ENCODE assay signal across 27 mouse cellular contexts in the genomic region with DNA sequence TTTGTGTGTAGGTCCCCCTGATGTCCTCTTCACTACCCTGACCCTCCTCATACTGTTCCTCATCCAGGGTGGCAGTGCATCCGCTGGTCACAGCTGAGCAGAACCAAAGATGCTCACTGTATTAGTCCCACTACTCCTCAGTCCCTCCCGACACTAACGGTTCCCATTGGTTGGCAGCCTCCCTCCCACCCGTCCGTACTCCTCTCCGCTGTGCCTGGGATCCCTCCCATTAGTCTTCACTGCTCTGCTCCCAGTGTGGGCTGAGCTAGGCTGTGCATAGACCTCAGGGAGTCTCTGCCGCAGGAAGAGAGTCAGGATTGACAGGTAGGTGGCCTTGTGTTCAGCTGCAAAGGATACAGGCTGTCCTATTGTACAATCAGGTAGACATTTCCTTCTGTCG. TPM values are rescaled to one million over a fixed set of nuclear protein-coding genes. Genes with fewer than 3 reads are reported as not detected.
DNase-seq lines count a peak whose midpoint lies in the region; ATAC-seq lines count a peak whose summit lies in the region.
"Had no signal": no experiment of that assay in that cellular context is flagged by ENCODE, and none has a peak within 500 bp of the region (broad histone marks: within the 10 kb centered on the region; RNA-seq: fewer than 3 reads in every experiment).

No protein-coding gene starts in this region.

- peaks cover 9% of the 10 kb centered on the region; the same call in 1 of the 2 replicates for H3K36me3 ChIP-seq in forebrain, embryonic 14.5 days (ENCODE audit: control insufficient read depth, insufficient read depth, low read length)
- peaks cover 11% of the 10 kb centered on the region for H3K36me3 ChIP-seq in forebrain, embryonic 10.5 days (replicated peaks)
- peaks cover 4% of the 10 kb centered on the region; the same call in 1 of the 2 replicates for H3K36me3 ChIP-seq in hindbrain, embryonic 15.5 days
- H3K36me3 ChIP-seq in hindbrain, embryonic 10.5 days: peaks cover 12% of the 10 kb centered on the region
- H3K36me3 ChIP-seq in midbrain, embryonic 16.5 days (ENCODE audit: control insufficient read depth, insufficient read depth, low read length): peaks cover 4% of the 10 kb centered on the region; the same call in 1 of the 2 replicates
- peaks cover 6% of the 10 kb centered on the region; the same call in 1 of the 2 replicates for H3K36me3 ChIP-seq in midbrain, embryonic 14.5 days (ENCODE audit: control insufficient read depth, insufficient read depth, low read length)

- 16% methylated on average over 8 of the region's 8 CpGs for WGBS in forebrain, embryonic 14.5 days
- WGBS in forebrain, embryonic 10.5 days: 26% methylated on average over 8 of the region's 8 CpGs
- 18% methylated on average over 8 of the region's 8 CpGs for WGBS in hindbrain, embryonic 15.5 days
- WGBS in hindbrain, embryonic 10.5 days: 22% methylated on average over 8 of the region's 8 CpGs
- WGBS in midbrain, embryonic 16.5 days: 21% methylated on average over 8 of the region's 8 CpGs
- WGBS in midbrain, embryonic 14.5 days: 19% methylated on average over 8 of the region's 8 CpGs

- H3K4me3 ChIP-seq in forebrain, embryonic 14.5 days (ENCODE audit: low read depth, low read length): no peak overlapping the region
- H3K4me3 ChIP-seq in forebrain, embryonic 10.5 days: no peak overlapping the region
- no peak overlapping the region for H3K4me3 ChIP-seq in hindbrain, embryonic 15.5 days
- no peak overlapping the region for H3K4me3 ChIP-seq in hindbrain, embryonic 10.5 days
- no peak overlapping the region for H3K4me3 ChIP-seq in midbrain, embryonic 16.5 days (ENCODE audit: low read depth, low read length)
- H3K4me3 ChIP-seq in midbrain, embryonic 14.5 days (replicated peaks; ENCODE audit: low read depth, low read length): no peak overlapping the region
- H3K4me3 ChIP-seq: embryonic facial prominence, embryonic 15.5 days; forebrain, embryonic 12.5 days; heart, embryonic 13.5 days had no signal

- H3K9ac ChIP-seq in forebrain, embryonic 14.5 days (ENCODE audit: low read length): no peak overlapping the region
- no peak overlapping the region for H3K9ac ChIP-seq in hindbrain, embryonic 15.5 days
- H3K9ac ChIP-seq in midbrain, embryonic 16.5 days (ENCODE audit: low read depth, low read length): no peak overlapping the region
- H3K9ac ChIP-seq in midbrain, embryonic 14.5 days (replicated peaks; ENCODE audit: low read length): no peak overlapping the region
- H3K9ac ChIP-seq: embryonic facial prominence, embryonic 15.5 days; forebrain, embryonic 12.5 days; heart, embryonic 13.5 days had no signal

- no peak overlapping the region for H3K4me2 ChIP-seq in forebrain, embryonic 14.5 days (ENCODE audit: low read length)
- no peak overlapping the region for H3K4me2 ChIP-seq in hindbrain, embryonic 15.5 days
- H3K4me2 ChIP-seq in midbrain, embryonic 16.5 days (ENCODE audit: low read length): no peak overlapping the region
- no peak overlapping the region for H3K4me2 ChIP-seq in midbrain, embryonic 14.5 days (ENCODE audit: low read length)
- H3K4me2 ChIP-seq: embryonic facial prominence, embryonic 15.5 days; forebrain, embryonic 12.5 days; heart, embryonic 13.5 days had no signal

- DNase-seq in forebrain, embryonic 14.5 days (ENCODE audit: low spot score): no peak
- no peak for DNase-seq in forebrain, embryonic 10.5 days (ENCODE audit: extremely low spot score, low spot score)
- no peak for DNase-seq in hindbrain, embryonic 10.5 days (ENCODE audit: low spot score)
- DNase-seq in midbrain, embryonic 14.5 days: no peak
- no peak for DNase-seq in cerebellum, postnatal 10 days
- DNase-seq: adrenal gland, adult 8-10 months; adrenal gland, postnatal 36 days; B cell, adult 2 months; cerebellum, adult 2 months; cerebellum, postnatal 14 days; embryo, embryonic 11 days; gastrocnemius, postnatal 36 days; heart, adult 11 months; heart, postnatal 36 days had no signal

- H3K27me3 ChIP-seq in forebrain, embryonic 14.5 days (replicated peaks; ENCODE audit: control insufficient read depth, insufficient read depth, low read length): no peaks in the 10 kb centered on the region
- peaks cover 29% of the 10 kb centered on the region for H3K27me3 ChIP-seq in forebrain, embryonic 10.5 days (ENCODE audit: poor library complexity, severe bottlenecking)
- H3K27me3 ChIP-seq in hindbrain, embryonic 15.5 days: no peaks in the 10 kb centered on the region; the same call in 1 of the 2 replicates
- H3K27me3 ChIP-seq in hindbrain, embryonic 10.5 days (ENCODE audit: insufficient read depth, poor library complexity, severe bottlenecking): peaks cover 34% of the 10 kb centered on the region
- H3K27me3 ChIP-seq in midbrain, embryonic 16.5 days (ENCODE audit: control insufficient read depth, insufficient read depth, low read depth, low read length): 0 out of 2 replicates have a peak, but pooled peaks cover 2% of the 10 kb centered on the region
- H3K27me3 ChIP-seq in midbrain, embryonic 14.5 days (ENCODE audit: control insufficient read depth, insufficient read depth, low read length): no peaks in the 10 kb centered on the region

- no peaks in the 10 kb centered on the region for H3K4me1 ChIP-seq in forebrain, embryonic 14.5 days (ENCODE audit: control insufficient read depth, insufficient read depth, low read length)
- H3K4me1 ChIP-seq in forebrain, embryonic 10.5 days: no peaks in the 10 kb centered on the region
- H3K4me1 ChIP-seq in hindbrain, embryonic 15.5 days (replicated peaks): peaks cover 6% of the 10 kb centered on the region
- peaks cover 4% of the 10 kb centered on the region; the same call in 1 of the 2 replicates for H3K4me1 ChIP-seq in hindbrain, embryonic 10.5 days (replicated peaks)
- H3K4me1 ChIP-seq in midbrain, embryonic 16.5 days (ENCODE audit: control insufficient read depth, insufficient read depth, low read length): no peaks in the 10 kb centered on the region
- H3K4me1 ChIP-seq in midbrain, embryonic 14.5 days (ENCODE audit: control insufficient read depth, insufficient read depth, low read length): no peaks in the 10 kb centered on the region
- H3K4me1 ChIP-seq: embryonic facial prominence, embryonic 15.5 days; forebrain, embryonic 12.5 days; heart, embryonic 13.5 days had no signal

- no peak overlapping the region for H3K27ac ChIP-seq in forebrain, embryonic 14.5 days (ENCODE audit: low read depth, low read length)
- no peak overlapping the region for H3K27ac ChIP-seq in forebrain, embryonic 10.5 days
- H3K27ac ChIP-seq in hindbrain, embryonic 15.5 days (replicated peaks): no peak overlapping the region
- no peak overlapping the region for H3K27ac ChIP-seq in hindbrain, embryonic 10.5 days
- no peak overlapping the region for H3K27ac ChIP-seq in midbrain, embryonic 16.5 days (ENCODE audit: low read length)
- no peak overlapping the region for H3K27ac ChIP-seq in midbrain, embryonic 14.5 days (replicated peaks; ENCODE audit: low read depth, low read length)
- H3K27ac ChIP-seq: embryonic facial prominence, embryonic 15.5 days; forebrain, embryonic 12.5 days; heart, embryonic 13.5 days had no signal

- H3K9me3 ChIP-seq in forebrain, embryonic 14.5 days (replicated peaks; ENCODE audit: control insufficient read depth, low read length): no peaks in the 10 kb centered on the region
- H3K9me3 ChIP-seq in forebrain, embryonic 10.5 days: no peaks in the 10 kb centered on the region
- H3K9me3 ChIP-seq in hindbrain, embryonic 15.5 days: no peaks in the 10 kb centered on the region
- no peaks in the 10 kb centered on the region for H3K9me3 ChIP-seq in hindbrain, embryonic 10.5 days
- H3K9me3 ChIP-seq in midbrain, embryonic 16.5 days (replicated peaks; ENCODE audit: control insufficient read depth, low read length, poor library complexity, severe bottlenecking): no peaks in the 10 kb centered on the region
- no peaks in the 10 kb centered on the region for H3K9me3 ChIP-seq in midbrain, embryonic 14.5 days (ENCODE audit: control insufficient read depth, low read length)
- H3K9me3 ChIP-seq: embryonic facial prominence, embryonic 15.5 days; forebrain, embryonic 12.5 days; G1E; heart, embryonic 13.5 days had no signal

- peak; percentile 12; the same call in 1 of the 2 replicates for ATAC-seq in forebrain, embryonic 14.5 days
- ATAC-seq in hindbrain, embryonic 15.5 days (ENCODE audit: low FRiP score, low read depth): 0 out of 2 replicates have a peak, but pooled peaks have one; percentile 42
- peak; percentile 51; the same call in 1 of the 2 replicates for ATAC-seq in midbrain, embryonic 16.5 days
- no peak for ATAC-seq in midbrain, embryonic 14.5 days (ENCODE audit: low FRiP score, low TSS enrichment)
- peak; percentile 28; the same call in 1 of the 2 replicates for ATAC-seq in erythroblast, adult 5-6 weeks (replicated peaks; ENCODE audit: low FRiP score, poor library complexity, severe bottlenecking)
- ATAC-seq: CD4-positive, CD25-positive, alpha-beta regulatory T cell, adult 4 months; inflammation-experienced regulatory T-cells, adult 6 months had no signal

RNA-seq across cellular contexts. Expression of a gene that starts 18.9 kb away (rescaled TPM):
- polyA plus RNA-seq in forebrain, embryonic 14.5 days (2014; fragmentation: Nextera tagmentation; extraction: Ambion mirVana): 5.2 and 8.3 TPM in 2 replicates
- 12.7 and 12.8 TPM in 2 replicates for polyA plus RNA-seq in forebrain, embryonic 10.5 days (2016; fragmentation: Nextera tagmentation; extraction: Ambion mirVana)
- polyA plus RNA-seq in hindbrain, embryonic 15.5 days (2015; fragmentation: Nextera tagmentation; extraction: Ambion mirVana): 13.8 and 15.4 TPM in 2 replicates
- 12.0 and 14.1 TPM in 2 replicates for polyA plus RNA-seq in hindbrain, embryonic 10.5 days (2016; fragmentation: Nextera tagmentation; extraction: Ambion mirVana)
- 13.9 and 14.5 TPM in 2 replicates for polyA plus RNA-seq in midbrain, embryonic 16.5 days (2015; fragmentation: Nextera tagmentation; extraction: Ambion mirVana)
- 8.6 and 8.7 TPM in 2 replicates for polyA plus RNA-seq in midbrain, embryonic 14.5 days (2014; fragmentation: Nextera tagmentation; extraction: Ambion mirVana)
- 0.38 and 2.3 TPM in 2 replicates for total RNA-seq in erythroblast, adult 5-6 weeks (2015; ENCODE audit: low replicate concordance)
- 0.77 and 2.0 TPM in 2 replicates for total RNA-seq in erythroblast, adult 5-6 weeks (2017; ENCODE audit: low replicate concordance)

RNA-seq across cellular contexts. Expression of a gene that starts 28.8 kb away (rescaled TPM):
- 0.09 TPM in 1 of 2 replicates, not detected in the other for polyA plus RNA-seq in forebrain, embryonic 14.5 days (2014; fragmentation: Nextera tagmentation; extraction: Ambion mirVana)
- 1.2 and 2.2 TPM in 2 replicates for polyA plus RNA-seq in forebrain, embryonic 10.5 days (2016; fragmentation: Nextera tagmentation; extraction: Ambion mirVana)
- 3.6 TPM in 2 replicates for polyA plus RNA-seq in hindbrain, embryonic 15.5 days (2015; fragmentation: Nextera tagmentation; extraction: Ambion mirVana)
- polyA plus RNA-seq in hindbrain, embryonic 10.5 days (2016; fragmentation: Nextera tagmentation; extraction: Ambion mirVana): 2.7 and 3.4 TPM in 2 replicates
- 1.5 and 1.9 TPM in 2 replicates for polyA plus RNA-seq in midbrain, embryonic 16.5 days (2015; fragmentation: Nextera tagmentation; extraction: Ambion mirVana)
- 2.7 and 4.0 TPM in 2 replicates for polyA plus RNA-seq in midbrain, embryonic 14.5 days (2014; fragmentation: Nextera tagmentation; extraction: Ambion mirVana)
- total RNA-seq in erythroblast, adult 5-6 weeks (2015; ENCODE audit: low replicate concordance): not detected in 2 replicates
- total RNA-seq in erythroblast, adult 5-6 weeks (2017; ENCODE audit: low replicate concordance): not detected in 2 replicates
- total RNA-seq: adrenal gland, postnatal 36 days; common myeloid progenitor, adult 5-6 weeks; gastrocnemius, adult 8-10 months; gastrocnemius, postnatal 36 days; heart, postnatal 36 days had no signal
- polyA plus RNA-seq: CD4-positive, CD25-positive, alpha-beta regulatory T cell, adult 4 months; G1E; heart, embryonic 13.5 days; heart, postnatal 0 days; inflammation-experienced regulatory T-cells, adult 6 months had no signal

RNA-seq across cellular contexts. Expression of a gene that starts 42.5 kb away (rescaled TPM):
- polyA plus RNA-seq in forebrain, embryonic 14.5 days (2014; fragmentation: Nextera tagmentation; extraction: Ambion mirVana): not detected in 2 replicates
- not detected in 2 replicates for polyA plus RNA-seq in forebrain, embryonic 10.5 days (2016; fragmentation: Nextera tagmentation; extraction: Ambion mirVana)
- 0.05 TPM in 1 of 2 replicates, not detected in the other for polyA plus RNA-seq in hindbrain, embryonic 15.5 days (2015; fragmentation: Nextera tagmentation; extraction: Ambion mirVana)
- polyA plus RNA-seq in hindbrain, embryonic 10.5 days (2016; fragmentation: Nextera tagmentation; extraction: Ambion mirVana): 0.09 TPM in 1 of 2 replicates, not detected in the other
- 0.08 and 0.09 TPM in 2 replicates for polyA plus RNA-seq in midbrain, embryonic 16.5 days (2015; fragmentation: Nextera tagmentation; extraction: Ambion mirVana)
- 0.32 TPM in 1 of 2 replicates, not detected in the other for polyA plus RNA-seq in midbrain, embryonic 14.5 days (2014; fragmentation: Nextera tagmentation; extraction: Ambion mirVana)
- not detected in 2 replicates for total RNA-seq in erythroblast, adult 5-6 weeks (2015; ENCODE audit: low replicate concordance)
- total RNA-seq in erythroblast, adult 5-6 weeks (2017; ENCODE audit: low replicate concordance): not detected in 2 replicates
- total RNA-seq: adrenal gland, adult 8-10 months; adrenal gland, postnatal 36 days; common myeloid progenitor, adult 5-6 weeks; gastrocnemius, adult 8-10 months; gastrocnemius, postnatal 36 days; heart, postnatal 36 days had no signal
- polyA plus RNA-seq: CD4-positive, CD25-positive, alpha-beta regulatory T cell, adult 4 months; cerebellum, adult 2 months; embryonic facial prominence, embryonic 11.5 days; forebrain, embryonic 12.5 days; G1E; heart, embryonic 13.5 days; heart, postnatal 0 days; inflammation-experienced regulatory T-cells, adult 6 months had no signal
